Comparison of ENCODE assay signal across 33 mouse cellular contexts in the genomic region with DNA sequence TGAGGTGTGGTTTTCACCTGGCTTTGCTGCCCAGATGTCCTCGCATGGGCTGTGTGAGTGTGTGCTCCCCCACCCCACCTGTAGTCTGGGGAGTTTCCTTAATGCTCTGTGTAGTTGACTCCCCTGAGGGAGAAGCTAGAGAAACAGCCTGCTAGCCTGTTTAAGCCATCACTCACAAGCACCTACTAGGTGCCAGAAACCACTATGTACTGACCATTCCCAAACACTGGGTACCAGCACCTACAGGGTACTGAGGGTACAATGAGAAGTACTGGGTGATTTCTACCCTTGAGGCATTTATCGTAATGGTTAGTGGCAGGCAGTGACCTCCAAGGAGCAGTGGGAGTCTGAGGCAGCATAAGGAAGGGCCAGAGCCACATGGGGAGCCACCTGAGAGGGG.
"Had no signal": no experiment of that assay in that cellular context is flagged by ENCODE, and none has a peak within 500 bp of the region (broad histone marks: within the 10 kb centered on the region; RNA-seq: fewer than 3 reads in every experiment).

No protein-coding gene starts in this region.

- H3K4me2 ChIP-seq: heart, embryonic 11.5 days; heart, embryonic 12.5 days; heart, embryonic 13.5 days; heart, embryonic 15.5 days; hindbrain, embryonic 12.5 days; hindbrain, embryonic 13.5 days; hindbrain, embryonic 14.5 days; hindbrain, embryonic 15.5 days; kidney, embryonic 15.5 days had no signal

- H3K9me3 ChIP-seq: heart, embryonic 10.5 days; heart, embryonic 12.5 days; heart, embryonic 13.5 days; heart, embryonic 15.5 days; hindbrain, embryonic 10.5 days; hindbrain, embryonic 12.5 days; hindbrain, embryonic 13.5 days; hindbrain, embryonic 15.5 days; kidney, embryonic 15.5 days had no signal

- H3K36me3 ChIP-seq: heart, embryonic 10.5 days; heart, embryonic 12.5 days; heart, embryonic 13.5 days; heart, embryonic 15.5 days; hindbrain, embryonic 10.5 days; hindbrain, embryonic 12.5 days; hindbrain, embryonic 13.5 days; hindbrain, embryonic 15.5 days; kidney, embryonic 15.5 days had no signal

- H3K27ac ChIP-seq: heart, embryonic 10.5 days; heart, embryonic 13.5 days; heart, embryonic 15.5 days; hindbrain, embryonic 10.5 days; hindbrain, embryonic 12.5 days; hindbrain, embryonic 13.5 days; hindbrain, embryonic 14.5 days; hindbrain, embryonic 15.5 days; hindbrain, postnatal 0 days; kidney, embryonic 15.5 days; kidney, postnatal 0 days; left cerebral cortex, adult 2 months had no signal

- ATAC-seq: hindbrain, embryonic 16.5 days; hindbrain, postnatal 0 days; inflammation-experienced regulatory T-cells, adult 6 months; intestine, embryonic 16.5 days had no signal

- DNase-seq: heart, postnatal 10 days; heart, postnatal 14 days; heart, postnatal 36 days; heart, postnatal 4 days; kidney, adult 11 months; kidney, adult 18-20 months; kidney, adult 2 months; kidney, adult 8-10 months; kidney, adult 9 months; kidney, postnatal 10 days; kidney, postnatal 14 days; kidney, postnatal 25 days; kidney, postnatal 36 days; kidney, postnatal 4 days; layer of hippocampus, adult 9-11 months; layer of hippocampus, postnatal 36 days had no signal

- H3K9ac ChIP-seq: heart, embryonic 12.5 days; heart, embryonic 13.5 days; heart, embryonic 15.5 days; hindbrain, embryonic 12.5 days; hindbrain, embryonic 13.5 days; hindbrain, embryonic 14.5 days; hindbrain, embryonic 15.5 days; kidney, embryonic 15.5 days had no signal

- H3K4me3 ChIP-seq: heart, embryonic 10.5 days; heart, embryonic 12.5 days; heart, embryonic 13.5 days; heart, embryonic 15.5 days; hindbrain, embryonic 10.5 days; hindbrain, embryonic 12.5 days; hindbrain, embryonic 13.5 days; hindbrain, embryonic 15.5 days; kidney, embryonic 15.5 days; left cerebral cortex, adult 2 months had no signal

- H3K4me1 ChIP-seq: heart, embryonic 10.5 days; heart, embryonic 12.5 days; heart, embryonic 13.5 days; heart, embryonic 15.5 days; hindbrain, embryonic 10.5 days; hindbrain, embryonic 13.5 days; hindbrain, embryonic 15.5 days had no signal

- H3K27me3 ChIP-seq: heart, embryonic 13.5 days; heart, embryonic 15.5 days; hindbrain, embryonic 12.5 days; hindbrain, embryonic 13.5 days; hindbrain, embryonic 15.5 days; kidney, embryonic 15.5 days had no signal
